Mouse (Mus musculus): ENCODE measurements at regions not wholly inside any gene's neighbourhood (a gene's known extent, or its start where the extent isn't known, plus 50 kb on each side); places are given as distances from the start of the nearest gene placed in this dataset.

- H3K27ac ChIP-seq (ENCODE audit: control insufficient read depth, low read depth, low read length) = no peak overlapping the region
- no peak overlapping the region for H3K9ac ChIP-seq (ENCODE audit: control insufficient read depth, low read depth, low read length, poor library complexity, severe bottlenecking)
- no peaks in the 10 kb centered on the region for H3K9me3 ChIP-seq (replicated peaks; ENCODE audit: insufficient read depth, low read length)
- no peak for DNase-seq (ENCODE audit: low read depth, low spot score)
- TF ChIP-seq MYC (IDR thresholded peaks at IDR 0.05; ENCODE audit: low read depth, low read length) (no peak), ZMIZ1 (IDR thresholded peaks at IDR 0.05; ENCODE audit: low read depth, low read length) (no peak), GABPA (IDR thresholded peaks at IDR 0.05; ENCODE audit: low read depth, low read length) (no peak), RCOR1 (IDR thresholded peaks at IDR 0.05; ENCODE audit: low read depth, low read length) (no peak), ZNF384 (IDR thresholded peaks at IDR 0.05; ENCODE audit: low read depth, low read length) (no peak), MAFK (IDR thresholded peaks at IDR 0.05; ENCODE audit: borderline replicate concordance, low read depth, low read length) (peak; percentile 27; the same call in 1 of the 2 replicates)
- H3K27me3 ChIP-seq (ENCODE audit: control insufficient read depth in 1 of 2, insufficient read depth in 2 of 2, low read length in 2 of 2) = no peaks in the 10 kb centered on the region
- no peaks in the 10 kb centered on the region for H3K79me2 ChIP-seq (ENCODE audit: control insufficient read depth, insufficient read depth, low read length, poor library complexity)
- H3K36me3 ChIP-seq (ENCODE audit: control insufficient read depth in 1 of 2, insufficient read depth in 2 of 2, low read length in 2 of 2) = no peaks in the 10 kb centered on the region
- H3K4me1 ChIP-seq (ENCODE audit: control insufficient read depth in 1 of 2, insufficient read depth in 2 of 2, low read length in 2 of 2) = no peaks in the 10 kb centered on the region
- no peak overlapping the region for H3K4me3 ChIP-seq (ENCODE audit: control insufficient read depth in 1 of 2, insufficient read depth in 1 of 2, low read depth in 2 of 2, low read length in 2 of 2)
Measured at GRCm38 (mm10) chr12:28186695-28187094, 365.5 kb downstream of the Dcdc2c start.

- Histone ChIP-seq H3K4me1 (ENCODE audit: control insufficient read depth in 1 of 2, insufficient read depth in 2 of 2, low read length in 2 of 2) (no peaks in the 10 kb centered on the region), H3K4me3 (ENCODE audit: control insufficient read depth in 1 of 2, insufficient read depth in 1 of 2, low read depth in 2 of 2, low read length in 2 of 2) (no peak overlapping the region), H3K9ac (ENCODE audit: control insufficient read depth, low read depth, low read length, poor library complexity, severe bottlenecking) (no peak overlapping the region), H3K27ac (ENCODE audit: control insufficient read depth, low read depth, low read length) (no peak overlapping the region), H3K79me2 (ENCODE audit: control insufficient read depth, insufficient read depth, low read length, poor library complexity) (no peaks in the 10 kb centered on the region), H3K9me3 (replicated peaks; ENCODE audit: insufficient read depth, low read length) (no peaks in the 10 kb centered on the region), H3K27me3 (ENCODE audit: control insufficient read depth in 1 of 2, insufficient read depth in 2 of 2, low read length in 2 of 2) (no peaks in the 10 kb centered on the region), H3K36me3 (ENCODE audit: control insufficient read depth in 1 of 2, insufficient read depth in 2 of 2, low read length in 2 of 2) (no peaks in the 10 kb centered on the region)
- no peak for DNase-seq (ENCODE audit: low read depth, low spot score)
- no peak for TF ChIP-seq TAL1 (IDR thresholded peaks at IDR 0.05; ENCODE audit: low read length)
- TF ChIP-seq KAT2A (conservative IDR thresholded peaks at IDR 0.05; ENCODE audit: low read depth, low read length) = no peak
- no peak for TF ChIP-seq USF1 (IDR thresholded peaks at IDR 0.05; ENCODE audit: low read depth, low read length)
Measured at GRCm38 (mm10) chr12:28181265-28181664, 370.9 kb downstream of the Dcdc2c start.

- H3K4me1 ChIP-seq (ENCODE audit: control insufficient read depth in 1 of 2, insufficient read depth in 2 of 2, low read length in 2 of 2) = no peaks in the 10 kb centered on the region
- H3K27ac ChIP-seq (ENCODE audit: control insufficient read depth, low read depth, low read length) = no peak overlapping the region
- no peak overlapping the region for H3K4me3 ChIP-seq (ENCODE audit: control insufficient read depth in 1 of 2, insufficient read depth in 1 of 2, low read depth in 2 of 2, low read length in 2 of 2)
- no peaks in the 10 kb centered on the region for H3K9me3 ChIP-seq (replicated peaks; ENCODE audit: insufficient read depth, low read length)
- no peak for DNase-seq (ENCODE audit: low read depth, low spot score)
- no peaks in the 10 kb centered on the region for H3K79me2 ChIP-seq (ENCODE audit: control insufficient read depth, insufficient read depth, low read length, poor library complexity)
- H3K36me3 ChIP-seq (ENCODE audit: control insufficient read depth in 1 of 2, insufficient read depth in 2 of 2, low read length in 2 of 2) = no peaks in the 10 kb centered on the region
- TF ChIP-seq MEF2A (IDR thresholded peaks at IDR 0.05; ENCODE audit: extremely low read depth, insufficient replicate concordance, low read depth, low read length, poor library complexity, severe bottlenecking) (no peak), BHLHE40 (IDR thresholded peaks at IDR 0.05; ENCODE audit: borderline replicate concordance, low read depth, low read length) (no peak), MYB (IDR thresholded peaks at IDR 0.05; ENCODE audit: low read depth, low read length) (no peak), NELFE (IDR thresholded peaks at IDR 0.05; ENCODE audit: low read depth, low read length) (no peak), ZC3H11A (IDR thresholded peaks at IDR 0.05; ENCODE audit: low read depth, low read length) (no peak), HCFC1 (IDR thresholded peaks at IDR 0.05; ENCODE audit: low read depth, low read length) (no peak), SIN3A (IDR thresholded peaks at IDR 0.05; ENCODE audit: low read length) (no peak), USF2 (IDR thresholded peaks at IDR 0.05; ENCODE audit: borderline replicate concordance in 1 of 2, insufficient read depth in 1 of 2, low read depth in 1 of 2, low read length in 2 of 2) (no peak), JUND (IDR thresholded peaks at IDR 0.05; ENCODE audit: low read depth, low read length) (no peak), GABPA (IDR thresholded peaks at IDR 0.05; ENCODE audit: low read depth, low read length) (no peak), CTCF (IDR thresholded peaks at IDR 0.05 in 2 of 3, conservative IDR thresholded peaks at IDR 0.05 in 1 of 3; ENCODE audit: control insufficient read depth in 1 of 3, insufficient read depth in 1 of 3, low read depth in 2 of 3, low read length in 3 of 3, poor library complexity in 1 of 3, severe bottlenecking in 1 of 3) (no peak), ZNF384 (IDR thresholded peaks at IDR 0.05; ENCODE audit: low read depth, low read length) (no peak), USF1 (IDR thresholded peaks at IDR 0.05; ENCODE audit: low read depth, low read length) (no peak), CHD1 (IDR thresholded peaks at IDR 0.05; ENCODE audit: low read depth, low read length) (no peak), CHD2 (IDR thresholded peaks at IDR 0.05; ENCODE audit: low read length) (no peak), MAZ (IDR thresholded peaks at IDR 0.05; ENCODE audit: low read depth, low read length) (no peak), MXI1 (IDR thresholded peaks at IDR 0.05; ENCODE audit: low read depth, low read length) (no peak), SMC3 (IDR thresholded peaks at IDR 0.05; ENCODE audit: low read depth, low read length) (no peak), ZMIZ1 (IDR thresholded peaks at IDR 0.05; ENCODE audit: low read depth, low read length) (no peak), GATA1 (IDR thresholded peaks at IDR 0.05; ENCODE audit: low read depth, low read length) (no peak)
- no peak overlapping the region for H3K9ac ChIP-seq (ENCODE audit: control insufficient read depth, low read depth, low read length, poor library complexity, severe bottlenecking)
- H3K27me3 ChIP-seq (ENCODE audit: control insufficient read depth in 1 of 2, insufficient read depth in 2 of 2, low read length in 2 of 2) = no peaks in the 10 kb centered on the region
Measured at GRCm38 (mm10) chr12:28176016-28176415, 376.2 kb downstream of the Dcdc2c start.

All from MEL (cell line).